Mouse (Mus musculus) kidney, postnatal 0 days (tissue): ENCODE measurements at regions not wholly inside any gene's neighbourhood (a gene's known extent, or its start where the extent isn't known, plus 50 kb on each side); places are given as distances from the start of the nearest gene placed in this dataset.

Experiments used
- ATAC-seq: fragments of 200-750 bp; cut with Nextera tagmentation; replicated peaks from 2 replicates; pipeline ENCODE4 v1.8.0; 2017; ENCODE audit warnings: low read depth, moderate number of reproducible peaks, moderate TSS enrichment, moderate library complexity; ENCODE audit not compliant: low FRiP score
- DNase-seq: peaks from one replicate; pipeline ENCODE4 v3.0.0-alpha.2; 2016; ENCODE audit warnings: low spot score
- H3K27ac ChIP-seq: fragments of 300-500 bp; sonication (generic); 2 replicates; pipeline ENCODE4 v1.5.1; 2014; ENCODE audit warnings: mild to moderate bottlenecking
- H3K27me3 ChIP-seq: fragments of 300-500 bp; sonication (generic); 2 replicates; pipeline ENCODE4 v1.6.1; 2014; ENCODE audit warnings: low read length, mixed read lengths; ENCODE audit not compliant: insufficient read depth
- H3K36me3 ChIP-seq: fragments of 300-500 bp; sonication (generic); 2 replicates; pipeline ENCODE4 v1.6.1; 2014; ENCODE audit warnings: low read length, mixed read lengths; ENCODE audit not compliant: insufficient read depth
- H3K4me1 ChIP-seq: fragments of 300-500 bp; sonication (generic); replicated peaks from 2 replicates; pipeline ENCODE4 v1.6.1; 2014; ENCODE audit warnings: antibody characterized with exemption, low read length, mixed read lengths; ENCODE audit not compliant: insufficient read depth
- H3K4me2 ChIP-seq: fragments of 300-500 bp; sonication (generic); 2 replicates; pipeline ENCODE4 v1.6.1; 2014; ENCODE audit warnings: mild to moderate bottlenecking, low read length, moderate library complexity, mixed read lengths
- H3K4me3 ChIP-seq: fragments of 300-500 bp; sonication (generic); replicated peaks from 2 replicates; pipeline ENCODE4 v1.5.1; 2014; ENCODE audit warnings: low read depth, low read length
- H3K9ac ChIP-seq: fragments of 300-500 bp; sonication (generic); 2 replicates; pipeline ENCODE4 v1.6.1; 2014; ENCODE audit warnings: low read depth, low read length
- H3K9me3 ChIP-seq: fragments of 300-500 bp; sonication (generic); replicated peaks from 2 replicates; pipeline ENCODE4 v1.6.1; 2016; ENCODE audit warnings: low read length, inconsistent platforms, mixed read lengths
- CTCF ChIP-seq: IDR thresholded peaks from 2 replicates; pipeline ENCODE4 v1.5.1; 2016; ENCODE audit warnings: antibody characterized with exemption, low read depth, mild to moderate bottlenecking, moderate library complexity
- WGBS: fragments of 180-500 bp; shearing (Covaris S2); extraction: QIAGEN DNeasy Blood & Tissue Kit; methylation state at CpG from one replicate; pipeline ENCODE4 v1.1.7; 2014; 5-methylcytosine and 5-hydroxymethylcytosine counted together

GRCm38 (mm10) chr11:111155023-111155422 is 89.1 kb downstream of the Kcnj2 start:
- ATAC-seq (no peak), DNase-seq (no peak)
- H3K4me2 ChIP-seq: no peak overlapping the region
- H3K27ac ChIP-seq: no peak overlapping the region
- no peaks in the 10 kb centered on the region for H3K27me3 ChIP-seq
- H3K4me1 ChIP-seq: no peaks in the 10 kb centered on the region
- H3K9ac ChIP-seq: no peak overlapping the region
- TF ChIP-seq CTCF: no peak
- no peaks in the 10 kb centered on the region for H3K9me3 ChIP-seq
- no peaks in the 10 kb centered on the region for H3K36me3 ChIP-seq
- 88% methylated on average over 7 of the region's 7 CpGs for WGBS
- no peak overlapping the region for H3K4me3 ChIP-seq

GRCm38 (mm10) chr11:111155747-111156146 is 89.8 kb downstream of the Kcnj2 start:
- H3K9ac ChIP-seq: no peak overlapping the region
- H3K4me2 ChIP-seq: no peak overlapping the region
- ATAC-seq: no peak
- no peak overlapping the region for H3K27ac ChIP-seq
- DNase-seq: peak; percentile 1
- H3K4me3 ChIP-seq: no peak overlapping the region
- TF ChIP-seq CTCF: no peak
- 78% methylated on average over 7 of the region's 7 CpGs for WGBS
- no peaks in the 10 kb centered on the region for H3K4me1 ChIP-seq
- H3K27me3 ChIP-seq: no peaks in the 10 kb centered on the region
- no peaks in the 10 kb centered on the region for H3K9me3 ChIP-seq
- H3K36me3 ChIP-seq: no peaks in the 10 kb centered on the region

- WGBS: 75% methylated on average over 2 of the region's 2 CpGs
- Histone ChIP-seq H3K27me3 (no peaks in the 10 kb centered on the region), H3K4me2 (no peak overlapping the region), H3K4me1 (no peaks in the 10 kb centered on the region), H3K9ac (no peak overlapping the region), H3K27ac (no peak overlapping the region), H3K9me3 (no peaks in the 10 kb centered on the region), H3K4me3 (no peak overlapping the region), H3K36me3 (no peaks in the 10 kb centered on the region)
- no peak for DNase-seq
- TF ChIP-seq CTCF: no peak
- no peak for ATAC-seq
Measured at GRCm38 (mm10) chr11:111159299-111159698, 93.3 kb downstream of the Kcnj2 start.

GRCm38 (mm10) chr11:111164907-111165306 is 98.9 kb downstream of the Kcnj2 start:
- H3K9ac ChIP-seq: no peak overlapping the region
- TF ChIP-seq CTCF: no peak
- H3K9me3 ChIP-seq: no peaks in the 10 kb centered on the region
- H3K27me3 ChIP-seq: no peaks in the 10 kb centered on the region
- H3K4me2 ChIP-seq: no peak overlapping the region
- H3K36me3 ChIP-seq: no peaks in the 10 kb centered on the region
- H3K4me1 ChIP-seq: no peaks in the 10 kb centered on the region
- DNase-seq (no peak), ATAC-seq (no peak)
- H3K4me3 ChIP-seq: no peak overlapping the region
- H3K27ac ChIP-seq: no peak overlapping the region

DNA sequence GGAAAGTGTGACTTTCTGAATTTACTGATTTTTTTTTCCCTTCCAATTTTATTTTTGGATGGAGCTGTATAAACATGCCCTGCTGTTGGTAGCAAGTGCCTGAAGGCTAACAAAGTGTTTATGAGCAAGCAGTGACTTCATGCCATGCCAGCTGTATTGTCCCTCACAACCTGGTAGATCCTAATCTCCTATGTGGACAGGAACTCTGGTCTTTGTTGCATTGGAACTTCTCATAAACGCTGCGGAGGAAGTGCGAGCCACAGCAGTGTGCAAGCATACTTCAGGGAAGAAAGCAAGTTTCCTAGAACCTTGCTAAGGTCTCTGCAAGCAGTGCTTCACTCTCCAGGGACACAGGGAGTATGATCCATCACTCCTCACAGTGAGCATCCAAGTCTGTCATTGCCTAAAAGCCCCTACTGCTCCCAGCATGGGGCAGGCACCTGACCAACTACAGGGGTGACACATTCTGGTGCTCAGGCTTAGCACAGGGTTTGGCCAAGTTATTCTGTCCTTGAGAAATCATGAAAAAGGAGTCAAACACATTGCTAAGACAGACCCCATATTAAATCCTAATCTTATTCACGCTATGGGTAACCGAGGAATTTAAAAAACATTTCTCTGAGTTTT is 104.3 kb downstream of the Kcnj2 start:
- no peak overlapping the region for H3K27ac ChIP-seq
- no peaks in the 10 kb centered on the region for H3K4me1 ChIP-seq
- 87% methylated on average over 5 of the region's 5 CpGs for WGBS

GRCm38 (mm10) chr11:111173525-111173924 is 107.6 kb downstream of the Kcnj2 start:
- no peaks in the 10 kb centered on the region for H3K9me3 ChIP-seq
- no peak for TF ChIP-seq CTCF
- no peak overlapping the region for H3K27ac ChIP-seq
- H3K4me1 ChIP-seq: no peaks in the 10 kb centered on the region
- ATAC-seq (no peak), DNase-seq (no peak)
- no peak overlapping the region for H3K4me3 ChIP-seq
- H3K4me2 ChIP-seq: no peak overlapping the region
- H3K27me3 ChIP-seq: no peaks in the 10 kb centered on the region
- WGBS: 87% methylated on average over 4 of the region's 4 CpGs
- no peak overlapping the region for H3K9ac ChIP-seq
- H3K36me3 ChIP-seq: no peaks in the 10 kb centered on the region

More for the DNA sequence above, 104.3 kb downstream of the Kcnj2 start:
- H3K4me2 ChIP-seq: no peak overlapping the region
- TF ChIP-seq CTCF: no peak
- no peak overlapping the region for H3K9ac ChIP-seq
- ATAC-seq (no peak), DNase-seq (no peak)
- H3K9me3 ChIP-seq: no peaks in the 10 kb centered on the region
- H3K27me3 ChIP-seq: no peaks in the 10 kb centered on the region
- no peak overlapping the region for H3K4me3 ChIP-seq
- no peaks in the 10 kb centered on the region for H3K36me3 ChIP-seq

DNA sequence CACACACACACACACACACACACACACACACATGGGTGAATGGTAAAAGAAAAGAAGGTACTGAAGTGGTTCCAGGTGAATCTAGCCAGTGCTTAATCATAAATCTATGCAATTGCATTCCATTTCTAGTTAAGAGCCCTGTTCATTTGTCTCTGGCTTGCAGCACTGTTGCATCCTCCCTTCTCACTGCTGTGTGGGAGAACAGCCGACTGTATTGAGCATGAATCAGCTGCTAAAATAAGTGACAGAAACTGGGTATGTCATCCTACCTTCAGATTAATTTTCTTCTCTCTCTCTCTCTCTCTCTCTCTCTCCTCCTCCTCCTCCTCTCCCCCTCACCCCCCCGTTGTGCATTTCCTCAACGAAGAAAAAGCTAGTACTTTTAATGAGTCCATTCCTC is 109.6 kb downstream of the Kcnj2 start:
- no peak for DNase-seq
- 55% methylated on average over 3 of the region's 3 CpGs for WGBS
- no peak for ATAC-seq
- TF ChIP-seq CTCF: no peak
- H3K36me3 ChIP-seq: no peaks in the 10 kb centered on the region
- H3K27me3 ChIP-seq: no peaks in the 10 kb centered on the region
- H3K4me1 ChIP-seq: no peaks in the 10 kb centered on the region
- H3K4me2 ChIP-seq: no peak overlapping the region
- H3K9me3 ChIP-seq: no peaks in the 10 kb centered on the region
- H3K9ac ChIP-seq: no peak overlapping the region
- H3K4me3 ChIP-seq: no peak overlapping the region
- no peak overlapping the region for H3K27ac ChIP-seq
